Mouse (Mus musculus): ENCODE data around the gene Bves. TPM values are rescaled to one million over a fixed set of nuclear protein-coding genes. Genes with fewer than 3 reads are reported as not detected.
"Not testable (repeated sequence)": the region's sequence is repeated elsewhere in the genome, so short reads cannot be mapped to it uniquely, and the experiment has no call there.

The Bves gene
- 1.2 and 1.4 TPM in 2 replicates for polyA plus RNA-seq (2014; fragmentation: Nextera tagmentation; extraction: Ambion mirVana)

DNA sequence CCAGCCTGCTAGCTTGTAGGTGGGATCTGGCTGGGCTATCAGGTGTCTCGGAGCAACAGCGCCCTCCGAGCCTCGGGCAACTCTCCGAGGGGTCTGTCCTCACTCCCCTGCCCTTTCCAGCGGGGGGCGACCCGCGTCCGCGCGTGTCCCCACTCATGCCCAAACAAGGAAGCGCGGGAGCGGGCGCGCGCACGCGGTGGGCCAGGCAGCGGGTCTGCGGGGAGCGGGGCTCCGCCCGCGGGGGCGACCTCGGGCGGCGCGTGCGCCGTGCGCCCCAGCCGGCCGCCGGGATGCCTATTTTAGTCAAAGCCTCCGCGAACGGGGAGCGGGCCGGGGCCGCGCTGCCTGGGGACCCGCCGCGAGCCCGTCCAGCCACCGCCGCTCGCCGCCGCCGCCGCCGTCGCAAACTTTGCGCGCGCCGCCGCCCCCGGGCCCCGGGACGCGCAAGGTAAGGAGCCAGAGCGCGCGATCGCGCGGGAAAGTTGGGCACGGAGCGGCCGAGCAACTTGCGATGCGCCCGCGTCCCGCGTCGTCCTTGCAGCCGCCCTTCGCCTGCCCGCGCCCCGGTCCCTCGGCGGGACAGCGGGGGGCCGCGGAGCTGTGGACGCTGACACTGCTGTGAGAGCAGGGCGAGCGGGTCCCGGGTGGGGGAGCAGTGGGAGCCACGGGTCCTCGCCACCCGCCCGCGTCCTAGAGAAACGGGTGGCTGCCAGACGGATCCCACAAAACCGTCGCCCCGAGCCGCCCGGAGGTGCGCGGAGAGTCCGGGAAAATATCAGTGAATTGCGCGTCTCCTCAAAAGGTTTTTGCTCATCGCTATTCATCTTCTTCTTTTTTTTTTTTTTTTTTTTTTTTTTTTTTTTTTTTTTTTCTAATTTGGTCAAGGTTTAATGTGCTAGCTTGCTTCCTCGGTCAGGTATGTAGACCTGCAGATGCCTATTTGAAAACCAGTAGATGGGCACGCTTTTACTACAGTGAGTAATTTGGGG, at the start of gene Bves:
Gene Bves (plus strand): TSS at position 339 of the 989 bp plus-strand sequence.
- ATAC-seq (replicated peaks; ENCODE audit: low FRiP score) (peak; percentile 54), DNase-seq (ENCODE audit: low spot score) (peak; percentile 59)
- H3K4me3 ChIP-seq (ENCODE audit: low read depth, low read length): peak within 1 kb of the TSS; percentile 62
- 2% methylated on average over 107 of the region's 116 CpGs for WGBS
- H3K27ac ChIP-seq (ENCODE audit: low read depth, low read length): no peak within 1 kb of the TSS
- H3K4me1 ChIP-seq (replicated peaks; ENCODE audit: control insufficient read depth, insufficient read depth, low read length): no peaks in the 10 kb centered on the region
- peaks cover 34% of the 10 kb centered on the region for H3K27me3 ChIP-seq (replicated peaks; ENCODE audit: control insufficient read depth, insufficient read depth, low read length)
- peak within 1 kb of the TSS; percentile 52; the same call in 1 of the 2 replicates for H3K9ac ChIP-seq (ENCODE audit: low read depth, low read length)
- no peaks in the 10 kb centered on the region for H3K36me3 ChIP-seq (ENCODE audit: control insufficient read depth, insufficient read depth, low read length)
- peak within 1 kb of the TSS; percentile 81 for H3K4me2 ChIP-seq
- no peaks in the 10 kb centered on the region for H3K9me3 ChIP-seq (ENCODE audit: control insufficient read depth, low read length)

DNA sequence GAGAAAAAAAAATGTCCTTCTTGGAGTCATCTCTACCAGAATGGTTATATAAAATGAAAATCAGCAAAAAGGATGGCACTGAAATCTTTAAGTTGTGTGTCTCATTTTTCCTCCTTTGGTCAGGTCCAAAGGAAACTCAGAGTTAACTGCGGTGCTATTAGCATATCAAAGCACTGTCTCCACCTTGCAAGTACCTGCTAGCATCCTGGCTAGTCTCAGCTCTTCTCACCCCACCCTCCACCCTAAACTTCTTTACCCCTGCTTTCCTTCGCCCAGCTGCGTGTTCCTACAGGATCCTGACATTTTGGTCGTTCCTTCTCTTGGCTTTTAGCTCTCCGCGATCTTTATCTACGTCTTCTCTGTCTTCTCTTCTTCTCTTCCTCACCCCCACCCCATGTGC, 47.2 kb upstream of the Bves start:
- no peak for DNase-seq (ENCODE audit: low spot score)
- WGBS: 38% methylated on average over 7 of the region's 7 CpGs
- Histone ChIP-seq H3K9me3 (ENCODE audit: control insufficient read depth, low read length) (no peaks in the 10 kb centered on the region), H3K36me3 (ENCODE audit: control insufficient read depth, insufficient read depth, low read length) (no peaks in the 10 kb centered on the region), H3K4me2 (no peak overlapping the region), H3K27ac (ENCODE audit: low read depth, low read length) (no peak overlapping the region), H3K4me3 (ENCODE audit: low read depth, low read length) (no peak overlapping the region), H3K27me3 (replicated peaks; ENCODE audit: control insufficient read depth, insufficient read depth, low read length) (peaks cover 21% of the 10 kb centered on the region), H3K4me1 (replicated peaks; ENCODE audit: control insufficient read depth, insufficient read depth, low read length) (peaks cover 4% of the 10 kb centered on the region; the same call in 1 of the 2 replicates), H3K9ac (ENCODE audit: low read depth, low read length) (no peak overlapping the region)
- ATAC-seq (replicated peaks; ENCODE audit: low FRiP score): no peak

- peaks cover 21% of the 10 kb centered on the region for H3K27me3 ChIP-seq (replicated peaks; ENCODE audit: control insufficient read depth, insufficient read depth, low read length)
- DNase-seq (ENCODE audit: low spot score): peak; percentile 55
- peak overlapping the region; percentile 87 for H3K4me2 ChIP-seq
- no peak overlapping the region for H3K27ac ChIP-seq (ENCODE audit: low read depth, low read length)
- H3K4me3 ChIP-seq (ENCODE audit: low read depth, low read length): peak overlapping the region; percentile 57
- H3K9ac ChIP-seq (ENCODE audit: low read depth, low read length): 0 out of 2 replicates have a peak overlapping the region, but pooled peaks have one; percentile 20
- H3K4me1 ChIP-seq (replicated peaks; ENCODE audit: control insufficient read depth, insufficient read depth, low read length): peaks cover 4% of the 10 kb centered on the region; the same call in 1 of the 2 replicates
- no peak for ATAC-seq (replicated peaks; ENCODE audit: low FRiP score)
- no peaks in the 10 kb centered on the region for H3K9me3 ChIP-seq (ENCODE audit: control insufficient read depth, low read length)
- no peaks in the 10 kb centered on the region for H3K36me3 ChIP-seq (ENCODE audit: control insufficient read depth, insufficient read depth, low read length)
- WGBS: 2% methylated on average over 71 of the region's 71 CpGs
These were observed 46.1 kb upstream of the Bves start for GRCm38 (mm10) chr10:45289218-45290105.

DNA sequence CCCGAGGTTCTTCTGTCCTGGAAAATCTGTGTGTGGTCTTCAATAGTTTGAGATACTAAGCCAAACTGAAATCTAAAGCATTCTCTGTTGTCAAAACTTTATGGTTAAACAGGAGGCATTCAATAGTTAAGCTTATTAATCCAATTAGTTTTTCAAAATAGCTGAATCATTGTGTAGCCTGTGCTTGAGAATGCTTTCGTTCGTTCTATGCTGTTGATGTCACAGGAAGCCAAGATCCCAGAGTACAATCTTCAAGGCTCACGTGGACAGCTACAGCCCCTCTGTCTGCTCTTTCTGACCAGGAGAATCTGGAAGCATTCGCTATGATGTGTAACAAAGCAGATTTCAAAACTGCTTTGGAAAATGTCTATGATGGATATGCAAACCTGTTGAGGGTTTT, 45.0 kb upstream of the Bves start:
- DNase-seq (ENCODE audit: low spot score) (no peak), ATAC-seq (replicated peaks; ENCODE audit: low FRiP score) (no peak)
- Histone ChIP-seq H3K9ac (ENCODE audit: low read depth, low read length) (no peak overlapping the region), H3K27ac (ENCODE audit: low read depth, low read length) (no peak overlapping the region), H3K9me3 (ENCODE audit: control insufficient read depth, low read length) (no peaks in the 10 kb centered on the region), H3K4me3 (ENCODE audit: low read depth, low read length) (no peak overlapping the region), H3K4me2 (no peak overlapping the region), H3K4me1 (replicated peaks; ENCODE audit: control insufficient read depth, insufficient read depth, low read length) (peaks cover 4% of the 10 kb centered on the region; the same call in 1 of the 2 replicates), H3K36me3 (ENCODE audit: control insufficient read depth, insufficient read depth, low read length) (no peaks in the 10 kb centered on the region), H3K27me3 (replicated peaks; ENCODE audit: control insufficient read depth, insufficient read depth, low read length) (peaks cover 21% of the 10 kb centered on the region)
- WGBS: 56% methylated on average over 5 of the region's 5 CpGs

GRCm38 (mm10) chr10:45292159-45292558, 43.4 kb upstream of the Bves start:
- H3K4me1 ChIP-seq (replicated peaks; ENCODE audit: control insufficient read depth, insufficient read depth, low read length); H3K4me3 ChIP-seq (ENCODE audit: low read depth, low read length); H3K36me3 ChIP-seq (ENCODE audit: control insufficient read depth, insufficient read depth, low read length); H3K9me3 ChIP-seq (ENCODE audit: control insufficient read depth, low read length); ATAC-seq (replicated peaks; ENCODE audit: low FRiP score); DNase-seq (ENCODE audit: low spot score); H3K9ac ChIP-seq (ENCODE audit: low read depth, low read length); H3K4me2 ChIP-seq; H3K27ac ChIP-seq (ENCODE audit: low read depth, low read length): not testable (repeated sequence)
- 57% methylated on average over 4 of the region's 4 CpGs for WGBS
- H3K27me3 ChIP-seq (replicated peaks; ENCODE audit: control insufficient read depth, insufficient read depth, low read length): peaks cover 21% of the 10 kb centered on the region

DNA sequence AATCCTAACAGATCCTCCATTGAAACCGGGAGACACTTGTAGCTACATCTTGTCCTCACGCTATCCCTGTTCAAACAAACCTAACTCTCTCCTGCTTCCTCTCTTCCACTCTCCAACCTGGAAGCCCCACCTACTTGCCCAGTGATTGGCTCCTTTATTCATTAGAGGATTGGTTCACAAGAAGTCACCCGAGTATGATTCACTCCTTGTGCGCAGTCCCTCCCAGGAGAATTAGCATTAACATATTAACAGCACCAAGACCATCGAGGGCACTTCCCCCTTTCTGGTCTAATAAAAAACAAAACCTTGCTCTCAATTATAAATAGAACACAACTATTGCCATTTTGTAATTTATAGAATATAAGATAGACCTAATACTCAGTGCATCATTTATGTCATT, 40.5 kb upstream of the Bves start:
- Histone ChIP-seq H3K36me3 (ENCODE audit: control insufficient read depth, insufficient read depth, low read length) (no peaks in the 10 kb centered on the region), H3K9me3 (ENCODE audit: control insufficient read depth, low read length) (no peaks in the 10 kb centered on the region), H3K27ac (ENCODE audit: low read depth, low read length) (no peak overlapping the region), H3K9ac (ENCODE audit: low read depth, low read length) (no peak overlapping the region), H3K4me3 (ENCODE audit: low read depth, low read length) (no peak overlapping the region), H3K27me3 (replicated peaks; ENCODE audit: control insufficient read depth, insufficient read depth, low read length) (peaks cover 3% of the 10 kb centered on the region; the same call in 1 of the 2 replicates), H3K4me1 (replicated peaks; ENCODE audit: control insufficient read depth, insufficient read depth, low read length) (no peaks in the 10 kb centered on the region), H3K4me2 (no peak overlapping the region)
- WGBS: 82% methylated on average over 5 of the region's 5 CpGs
- DNase-seq (ENCODE audit: low spot score) (no peak), ATAC-seq (replicated peaks; ENCODE audit: low FRiP score) (no peak)

- Histone ChIP-seq H3K27ac (ENCODE audit: low read depth, low read length) (no peak overlapping the region), H3K9ac (ENCODE audit: low read depth, low read length) (no peak overlapping the region), H3K36me3 (ENCODE audit: control insufficient read depth, insufficient read depth, low read length) (no peaks in the 10 kb centered on the region), H3K4me2 (no peak overlapping the region), H3K4me1 (replicated peaks; ENCODE audit: control insufficient read depth, insufficient read depth, low read length) (no peaks in the 10 kb centered on the region), H3K4me3 (ENCODE audit: low read depth, low read length) (no peak overlapping the region), H3K27me3 (replicated peaks; ENCODE audit: control insufficient read depth, insufficient read depth, low read length) (no peaks in the 10 kb centered on the region), H3K9me3 (ENCODE audit: control insufficient read depth, low read length) (no peaks in the 10 kb centered on the region)
- WGBS: 73% methylated on average over 6 of the region's 6 CpGs
- DNase-seq (ENCODE audit: low spot score) (no peak), ATAC-seq (replicated peaks; ENCODE audit: low FRiP score) (no peak)
These were observed 37.1 kb upstream of the Bves start for GRCm38 (mm10) chr10:45298503-45298902.

GRCm38 (mm10) chr10:45299509-45299908, 36.1 kb upstream of the Bves start:
- Histone ChIP-seq H3K4me2 (no peak overlapping the region), H3K9ac (ENCODE audit: low read depth, low read length) (no peak overlapping the region), H3K27ac (ENCODE audit: low read depth, low read length) (no peak overlapping the region), H3K4me3 (ENCODE audit: low read depth, low read length) (no peak overlapping the region), H3K36me3 (ENCODE audit: control insufficient read depth, insufficient read depth, low read length) (no peaks in the 10 kb centered on the region), H3K4me1 (replicated peaks; ENCODE audit: control insufficient read depth, insufficient read depth, low read length) (no peaks in the 10 kb centered on the region), H3K27me3 (replicated peaks; ENCODE audit: control insufficient read depth, insufficient read depth, low read length) (no peaks in the 10 kb centered on the region), H3K9me3 (ENCODE audit: control insufficient read depth, low read length) (no peaks in the 10 kb centered on the region)
- no peak for ATAC-seq (replicated peaks; ENCODE audit: low FRiP score)
- WGBS: 74% methylated on average over 4 of the region's 4 CpGs
- no peak for DNase-seq (ENCODE audit: low spot score)
